Mouse (Mus musculus): ENCODE measurements around the gene Hrc.
A peak's percentile ranks its signal among the peaks of the same experiment; 100 is the strongest.

Gene Hrc

DNA sequence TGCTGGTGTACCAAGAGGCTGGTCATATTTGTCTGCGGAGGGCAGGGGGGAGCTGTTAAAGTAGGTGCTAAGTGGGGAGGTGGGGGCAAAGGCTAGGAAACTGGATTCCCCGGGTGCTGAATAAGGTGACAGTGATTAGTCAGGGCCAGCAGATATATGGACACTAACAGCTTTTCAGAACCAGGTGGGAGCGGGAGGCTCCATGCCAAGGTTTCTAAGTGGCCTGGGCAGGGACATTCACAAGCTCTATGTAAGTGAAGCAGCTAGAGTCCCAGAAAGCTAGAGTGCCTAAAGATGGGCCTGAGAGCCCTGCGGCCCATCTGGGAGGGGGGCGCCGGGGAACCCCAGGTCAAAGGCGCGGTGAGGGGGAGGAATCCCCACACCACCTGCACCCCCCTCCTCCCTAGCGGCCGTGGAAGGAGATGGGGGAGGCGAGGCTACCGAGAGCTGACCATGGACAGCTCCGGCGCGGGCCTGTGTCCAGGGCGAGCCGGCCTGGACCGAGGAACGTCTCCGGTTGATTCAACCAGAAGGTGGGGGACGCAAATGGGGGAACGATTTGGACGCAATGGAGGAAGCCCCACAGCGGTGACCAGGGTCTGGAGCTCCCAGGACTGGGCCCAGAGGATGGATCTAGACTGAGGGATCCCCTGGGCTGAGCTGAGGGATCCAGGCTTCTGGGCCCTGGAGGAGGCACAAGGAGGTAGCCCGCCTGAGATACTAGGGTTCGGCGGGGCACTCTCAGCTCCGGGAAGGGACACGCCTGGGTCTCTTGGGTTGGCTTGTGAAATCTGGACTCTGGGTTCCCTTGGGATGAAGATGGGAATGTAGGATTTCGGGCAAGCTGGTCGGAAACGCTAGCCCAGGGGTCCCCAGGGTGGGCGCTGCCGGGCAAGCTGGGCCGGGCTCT lies 30.9 kb downstream of the Hrc start:
- no peak for ATAC-seq (ENCODE audit: low TSS enrichment)

DNA sequence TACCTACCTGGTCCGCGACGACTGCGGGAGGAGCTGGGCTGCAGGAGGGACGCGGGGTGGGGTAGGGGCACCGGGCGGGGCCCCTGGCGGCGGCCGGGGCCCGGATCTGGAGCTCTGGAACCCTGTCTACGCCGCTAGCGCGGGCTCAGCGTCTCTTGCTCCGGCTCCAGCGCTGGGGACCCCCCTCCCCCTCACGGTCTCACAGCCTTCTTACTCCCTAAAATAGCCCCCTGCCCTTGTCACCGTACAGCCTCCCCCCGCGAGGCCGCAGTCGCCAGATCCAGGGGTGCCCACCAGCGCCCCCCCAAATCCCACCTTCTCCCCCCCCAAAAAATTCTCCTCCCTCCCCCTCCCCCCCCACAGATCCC lies 31.5 kb downstream of the Hrc start, which contains the start of gene Ppfia3:
Gene Ppfia3 (minus strand): TSS at position 368 of the 368 bp plus-strand sequence.
- ATAC-seq (ENCODE audit: low TSS enrichment) = no peak

DNA sequence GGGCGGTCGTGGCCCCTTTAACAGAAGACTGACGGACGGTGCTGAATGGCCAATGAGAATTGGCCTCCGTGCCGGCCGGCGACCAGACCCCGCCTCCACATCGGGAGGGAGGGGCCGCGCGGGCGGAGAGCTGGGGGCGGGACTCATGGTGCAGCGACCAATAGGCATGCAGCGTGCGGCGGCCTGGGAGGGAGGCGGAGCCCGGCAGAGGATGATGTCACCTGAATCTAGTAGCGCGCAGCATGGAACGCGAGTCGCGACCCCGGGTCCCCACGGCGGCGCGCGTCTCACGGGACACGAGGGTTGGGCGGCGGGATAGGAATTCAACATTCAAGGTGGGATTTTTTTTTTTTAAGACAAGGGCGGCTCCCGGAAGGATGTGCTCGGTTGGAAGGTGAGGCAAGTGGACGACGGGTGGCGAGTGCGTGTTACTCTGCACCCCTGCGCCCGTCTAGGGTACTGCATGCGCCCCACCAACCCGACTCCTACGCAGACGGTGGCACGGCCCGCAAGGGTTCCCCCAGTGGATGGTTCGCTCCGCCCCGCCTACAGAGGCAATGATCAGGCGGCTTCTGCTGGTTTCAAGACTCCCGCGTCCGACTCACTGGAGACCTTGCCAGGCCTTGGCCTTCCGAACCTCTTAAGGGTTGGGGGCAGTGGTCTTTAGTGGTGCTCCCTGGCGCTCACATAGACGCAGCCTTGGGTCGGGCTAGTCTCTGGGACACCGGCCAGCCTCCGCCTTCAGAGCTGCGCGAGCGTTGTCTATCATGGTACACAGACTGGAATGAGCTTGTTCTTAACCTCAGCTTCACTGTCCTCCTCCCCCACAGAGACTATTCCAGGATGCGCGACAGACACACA lies 32.2 kb downstream of the Hrc start:
- peak; percentile 56 for ATAC-seq (ENCODE audit: low TSS enrichment)

DNA sequence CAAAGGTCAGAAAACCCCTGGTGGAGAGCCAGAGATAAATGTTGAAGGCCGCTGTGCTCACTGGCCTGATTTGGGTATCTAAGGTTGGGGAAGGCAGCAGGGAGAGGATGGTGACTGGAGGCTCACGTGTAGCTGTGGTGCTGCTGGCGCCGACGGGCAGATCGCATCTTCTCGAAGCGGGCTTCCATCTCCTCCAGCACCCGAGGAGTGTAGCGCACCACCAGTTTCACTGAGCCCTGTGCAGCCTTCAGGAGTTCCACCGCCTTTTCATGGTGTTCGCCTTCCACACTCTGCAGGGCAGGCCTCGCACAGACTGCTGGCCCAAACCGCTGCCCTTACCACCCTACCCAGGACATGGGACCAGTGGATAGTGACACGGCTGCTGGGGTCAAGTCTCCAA lies 33.1 kb downstream of the Hrc start:
- ATAC-seq (ENCODE audit: low TSS enrichment) = no peak

DNA sequence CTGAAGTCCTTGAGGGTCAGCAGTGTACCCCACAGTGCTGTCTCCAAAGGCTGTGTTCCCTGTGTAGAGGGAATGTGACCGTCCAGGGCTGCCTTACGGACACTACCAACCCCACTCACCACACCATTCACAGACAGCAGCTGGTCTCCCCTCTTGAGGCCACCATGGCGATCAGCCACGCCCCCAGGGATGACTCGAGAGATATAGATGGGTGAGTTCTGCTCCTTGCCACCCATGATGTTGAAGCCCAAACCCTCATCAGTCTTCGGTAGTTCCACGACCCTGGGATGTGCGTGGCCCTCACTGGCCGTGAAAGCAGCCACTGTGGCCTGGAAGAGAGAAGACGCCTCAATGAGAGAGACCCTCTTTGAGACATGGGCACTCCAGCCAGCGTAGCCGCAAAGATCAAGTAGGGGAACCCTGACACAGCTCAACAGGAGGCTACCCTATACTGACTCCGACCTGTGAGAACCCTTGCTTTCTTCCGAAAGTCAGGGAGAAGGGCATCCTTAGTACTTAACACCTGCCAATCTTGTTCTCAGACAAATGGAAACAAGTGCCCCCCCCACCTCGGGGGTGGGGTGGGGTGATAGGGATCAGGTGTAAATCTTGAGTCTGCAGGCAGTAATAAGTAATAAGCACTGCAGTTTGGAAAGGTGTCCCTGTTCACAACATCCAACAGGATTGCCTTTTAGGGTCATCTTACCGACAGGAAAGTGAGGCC lies 34.1 kb downstream of the Hrc start:
- ATAC-seq (ENCODE audit: low TSS enrichment) = no peak

DNA sequence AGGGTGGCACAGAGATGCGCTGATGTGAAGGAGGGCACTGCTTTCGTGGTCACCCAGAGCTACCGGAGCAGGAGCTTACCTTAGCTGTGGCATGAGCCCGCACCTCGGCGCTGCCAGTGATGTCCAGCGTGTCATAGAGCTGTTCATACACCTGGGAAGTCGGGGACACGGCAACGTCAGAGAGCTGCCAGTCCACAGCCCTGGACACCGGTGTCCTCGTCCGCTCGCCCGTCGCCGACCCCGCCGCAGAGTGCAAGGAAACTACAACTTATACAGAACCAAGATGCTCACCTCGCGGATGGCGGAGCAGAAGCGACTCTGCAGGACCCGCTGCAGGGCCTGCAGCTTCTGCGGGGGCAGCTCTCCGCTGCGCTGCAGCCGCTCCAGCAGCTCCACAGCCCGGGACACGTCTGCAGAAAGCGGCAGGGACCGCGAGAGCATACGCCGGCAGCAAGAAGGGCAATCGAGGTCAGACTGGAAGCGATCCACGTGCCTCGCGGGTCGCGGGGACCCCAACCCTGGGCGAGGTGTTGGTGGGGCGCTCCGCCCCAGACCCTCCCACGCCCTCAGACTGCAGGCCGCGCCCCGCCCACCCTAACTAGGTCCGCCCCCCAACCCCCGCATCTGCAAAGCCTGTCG lies 34.9 kb downstream of the Hrc start:
- ATAC-seq (ENCODE audit: low TSS enrichment) = no peak

DNA sequence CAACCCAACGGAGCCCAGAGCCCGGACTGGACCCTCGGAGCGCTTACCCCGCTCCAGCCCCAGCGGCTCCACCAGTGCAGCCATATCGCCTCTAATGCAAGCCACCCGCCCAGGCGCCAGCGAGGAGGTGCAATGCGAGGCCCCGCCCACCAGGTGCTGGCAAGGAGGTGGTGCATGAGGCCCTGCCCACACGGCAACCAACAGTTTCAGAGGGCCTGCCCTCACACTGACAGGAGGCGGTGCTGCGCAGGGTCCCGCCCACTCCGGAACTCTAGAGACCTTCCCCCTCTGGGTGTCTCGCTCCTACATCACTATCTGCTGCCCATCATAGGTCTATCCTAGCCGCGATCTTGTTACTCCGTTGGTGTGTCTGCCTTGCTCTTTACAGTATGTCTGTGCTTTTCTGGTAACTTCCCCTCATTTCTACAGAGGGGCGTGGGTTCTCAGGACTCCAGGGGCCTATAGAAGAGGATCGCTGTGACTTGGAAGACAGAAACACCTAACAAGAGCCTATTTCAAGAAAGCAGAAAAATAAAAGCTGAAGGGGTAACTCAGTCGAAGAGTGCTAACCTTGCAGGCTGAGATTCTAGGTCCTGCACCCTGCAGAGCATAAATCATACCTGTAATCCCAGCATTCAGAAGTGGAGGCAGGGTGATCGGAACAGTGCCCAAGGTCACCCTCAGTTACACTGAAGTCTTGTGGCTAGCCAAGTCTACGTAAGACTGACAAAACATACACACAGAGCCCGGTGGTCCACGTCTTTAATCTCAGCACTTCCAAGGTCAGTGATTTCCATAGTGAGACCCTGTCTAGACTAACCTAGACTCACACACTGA lies 35.6 kb downstream of the Hrc start, which contains the start of gene Lin7b:
Gene Lin7b (minus strand): TSS at position 109 of the 837 bp plus-strand sequence.
- peak; percentile 55 for ATAC-seq (ENCODE audit: low TSS enrichment)

DNA sequence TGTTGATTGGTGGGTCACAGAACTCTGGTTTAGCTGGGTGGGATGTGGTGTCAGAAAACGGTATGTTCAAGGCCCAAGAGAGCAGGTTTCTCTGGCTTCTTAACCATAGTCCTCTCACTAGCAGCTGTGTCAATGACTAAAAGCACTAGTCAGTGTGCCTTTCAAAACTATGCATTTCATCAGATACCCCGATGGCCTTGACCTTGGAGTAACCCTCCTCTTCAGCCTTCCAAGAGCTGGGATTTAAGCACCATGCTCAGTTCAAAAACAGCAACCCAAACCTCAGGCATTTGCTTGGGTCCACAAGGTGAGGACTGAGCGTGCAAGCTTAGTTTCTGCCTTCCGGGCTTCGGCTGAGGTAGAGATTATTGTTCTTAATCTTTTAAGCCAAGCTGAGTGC lies 37.3 kb downstream of the Hrc start:
- no peak for ATAC-seq (ENCODE audit: low TSS enrichment)

DNA sequence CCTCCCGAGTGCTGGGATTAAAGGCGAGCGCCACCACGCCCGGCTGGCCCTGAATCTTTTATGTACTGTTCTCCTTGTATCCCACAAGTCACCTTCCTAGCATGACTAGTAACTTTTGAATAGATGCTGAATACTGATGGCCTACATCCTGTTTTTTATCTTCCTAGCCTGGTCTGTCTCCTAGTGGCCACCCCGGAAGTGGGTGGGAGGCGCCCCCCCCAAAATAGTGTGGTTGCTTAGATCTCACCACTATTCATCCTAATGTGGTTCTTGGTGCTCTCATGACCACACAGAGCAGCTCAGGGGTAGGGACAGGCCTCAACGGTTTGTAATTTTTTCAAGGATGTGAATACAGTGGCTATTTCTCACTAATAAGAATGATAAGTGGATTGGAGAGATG lies 39.5 kb downstream of the Hrc start:
- no peak for ATAC-seq (ENCODE audit: low TSS enrichment)

DNA sequence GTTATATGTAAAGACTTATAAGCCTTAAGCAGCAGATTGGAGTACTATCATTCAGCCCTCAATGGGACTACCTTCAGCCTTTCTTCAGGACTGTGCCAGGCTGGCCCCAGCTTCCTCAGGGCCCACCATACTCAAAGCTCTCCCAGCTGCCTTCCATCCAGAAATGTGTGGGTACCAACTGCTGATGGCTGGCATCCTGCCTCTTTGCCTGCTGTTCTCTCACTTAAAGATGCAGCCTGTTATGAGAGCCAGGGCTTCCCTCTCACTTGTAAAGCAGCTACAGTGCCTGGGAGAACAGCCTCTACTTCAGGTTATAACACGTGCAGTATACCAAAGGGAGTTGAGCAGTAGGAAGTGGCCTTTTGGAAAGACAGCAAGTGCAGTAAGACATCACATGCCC lies 41.0 kb downstream of the Hrc start:
- ATAC-seq (ENCODE audit: low TSS enrichment) = peak; percentile 76

DNA sequence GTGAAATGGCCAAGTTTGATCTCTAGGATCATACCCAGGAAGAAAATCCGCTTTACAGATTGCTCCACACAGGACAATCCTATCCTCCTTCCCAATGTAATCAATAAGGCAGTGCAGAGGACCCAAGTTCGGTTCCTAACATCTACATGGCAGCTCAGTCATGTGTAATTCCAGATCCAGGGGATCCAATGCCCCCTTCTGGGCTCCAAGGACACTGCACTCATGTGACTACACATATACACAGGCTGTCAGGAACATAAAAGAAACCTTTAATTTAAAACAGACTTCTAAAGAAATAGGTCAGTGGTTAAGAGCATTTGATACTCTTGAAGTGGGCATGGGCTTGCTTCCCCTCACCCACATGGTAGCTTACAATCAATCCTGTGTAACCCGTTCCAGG lies 51.0 kb downstream of the Hrc start:
- no peak for ATAC-seq (ENCODE audit: low TSS enrichment)
